Mouse (Mus musculus): ENCODE data around the gene Raet1e. TPM values are rescaled to one million over a fixed set of nuclear protein-coding genes. Genes with fewer than 3 reads are reported as not detected.
"Not testable (repeated sequence)": the region's sequence is repeated elsewhere in the genome, so short reads cannot be mapped to it uniquely, and the experiment has no call there.

Gene Raet1e
- polyA plus RNA-seq, 1 experiment from 2014 or later = 6.8 TPM

DNA sequence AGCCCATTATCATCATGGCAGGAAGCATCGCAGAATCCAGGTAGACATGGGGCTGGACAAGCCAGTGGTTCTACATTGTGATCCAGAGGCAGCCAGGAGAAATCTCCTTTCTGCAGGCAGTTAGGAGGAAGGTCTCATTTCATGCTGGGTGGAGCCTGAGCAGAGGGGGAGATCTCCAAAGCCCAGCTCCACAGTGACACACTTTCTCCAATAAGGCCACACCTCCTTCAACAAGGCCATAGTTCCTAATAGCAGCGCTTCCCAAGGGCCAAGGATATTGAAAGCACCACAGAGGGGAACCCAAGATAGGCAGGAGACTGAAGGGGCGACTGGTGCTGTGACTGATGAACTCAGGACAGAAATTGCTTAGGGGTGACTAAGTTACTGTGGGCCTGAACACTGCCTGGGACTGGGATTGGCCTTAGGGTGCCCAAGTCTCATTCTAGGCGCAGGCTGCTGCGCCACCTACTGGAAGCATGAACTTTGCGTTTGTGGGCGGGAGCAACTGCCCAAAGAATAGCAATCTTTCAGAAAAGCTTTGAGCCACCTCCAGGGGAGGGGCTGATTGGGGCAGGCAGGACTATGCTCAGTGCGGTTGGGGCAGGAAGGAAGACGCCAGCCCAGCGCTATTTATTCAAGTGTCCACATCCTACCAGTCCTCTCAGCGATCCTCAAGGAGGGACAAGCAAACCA, 244.0 kb downstream of the Raet1e start:
- H3K4me3 ChIP-seq (replicated peaks; ENCODE audit: low read depth, low read length); H3K4me1 ChIP-seq (replicated peaks; ENCODE audit: insufficient read depth, low read length); H3K9ac ChIP-seq (ENCODE audit: low read depth, low read length); H3K36me3 ChIP-seq (ENCODE audit: insufficient read depth, low read length); H3K27me3 ChIP-seq (ENCODE audit: insufficient read depth, low read length); H3K27ac ChIP-seq; H3K9me3 ChIP-seq (replicated peaks; ENCODE audit: low read length); H3K4me2 ChIP-seq (ENCODE audit: low read length): not testable (repeated sequence)
- peak; percentile 74 for TF ChIP-seq CTCF (IDR thresholded peaks at IDR 0.05; ENCODE audit: low read depth)
- peak; percentile 71 for ATAC-seq (replicated peaks; ENCODE audit: low FRiP score, low read depth)
- 1% methylated on average over 9 of the region's 11 CpGs for WGBS
- DNase-seq (ENCODE audit: low spot score) = peak; percentile 81

DNA sequence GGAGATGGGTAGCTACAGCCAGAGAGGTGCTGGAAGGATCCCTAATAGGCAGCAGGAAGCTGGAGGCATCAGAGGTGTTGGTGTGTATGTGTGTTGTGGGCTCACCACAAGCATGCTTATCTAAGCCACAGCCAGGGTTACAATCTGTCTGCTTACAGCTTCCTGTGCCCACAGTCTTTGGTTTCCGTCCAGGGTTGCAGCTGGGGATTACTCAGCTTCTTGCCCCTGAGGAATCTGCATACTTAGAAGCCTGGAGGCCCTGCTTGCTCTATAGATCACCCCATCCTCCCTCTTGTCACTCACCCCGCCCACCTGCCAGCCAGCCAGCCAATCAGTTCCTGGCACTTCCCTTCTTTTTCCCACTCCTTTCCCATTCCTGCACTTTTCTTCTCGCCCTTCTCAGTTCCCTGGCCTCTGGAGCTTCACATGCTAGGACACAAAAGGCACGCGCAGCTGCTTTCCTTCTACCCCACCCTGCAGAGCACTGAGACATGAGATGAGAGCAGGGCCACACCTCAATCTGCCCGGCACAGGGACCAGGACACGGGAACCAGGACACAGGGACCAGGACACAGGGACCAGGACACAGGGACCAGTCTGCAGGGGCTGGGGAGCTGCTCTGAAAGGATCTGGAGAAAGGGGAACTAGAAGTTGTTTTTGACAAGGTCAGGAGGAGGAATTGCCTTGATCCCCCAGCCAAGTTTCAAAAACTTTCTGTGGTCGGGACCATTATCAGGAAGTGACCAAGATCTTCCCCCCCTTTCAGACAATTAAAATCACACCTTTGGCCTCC, 255.5 kb downstream of the Raet1e start:
- peak; percentile 54; the same call in 1 of the 2 replicates for ATAC-seq (replicated peaks; ENCODE audit: low FRiP score, low read depth)
- WGBS = 0% methylated on average over 1 of the region's 8 CpGs
- not testable (repeated sequence) for H3K4me1 ChIP-seq (replicated peaks; ENCODE audit: insufficient read depth, low read length); H3K9me3 ChIP-seq (replicated peaks; ENCODE audit: low read length); H3K4me3 ChIP-seq (replicated peaks; ENCODE audit: low read depth, low read length); H3K27ac ChIP-seq; H3K4me2 ChIP-seq (ENCODE audit: low read length); H3K36me3 ChIP-seq (ENCODE audit: insufficient read depth, low read length); H3K9ac ChIP-seq (ENCODE audit: low read depth, low read length); H3K27me3 ChIP-seq (ENCODE audit: insufficient read depth, low read length)
- peak; percentile 34 for DNase-seq (ENCODE audit: low spot score)

Other genes starting within 250 kb of the Raet1e start
- gene 4930444G20Rik, start 90.5 kb upstream of the Raet1e start, polyA plus RNA-seq (2015; fragmentation: Nextera tagmentation; extraction: Ambion mirVana) = not detected in 2 replicates
- 37.1 and 37.8 TPM in 2 replicates for gene E030030I06Rik, start 9.3 kb upstream of the Raet1e start, polyA plus RNA-seq (2015; fragmentation: Nextera tagmentation; extraction: Ambion mirVana)
- 0.88 TPM in 2 replicates for gene H60b, start within 50 bp of the Raet1e start, polyA plus RNA-seq (2015; fragmentation: Nextera tagmentation; extraction: Ambion mirVana)
- 5.3 and 5.6 TPM in 2 replicates for gene Raet1d, start 202.0 kb downstream of the Raet1e start, polyA plus RNA-seq (2015; fragmentation: Nextera tagmentation; extraction: Ambion mirVana)